Mouse (Mus musculus): ENCODE data around the gene Fam196b. TPM values are rescaled to one million over a fixed set of nuclear protein-coding genes. Genes with fewer than 3 reads are reported as not detected.

Fam196b gene
- polyA plus RNA-seq, 1 experiment from 2014 or later, result 1.1 TPM

- Histone ChIP-seq H3K27ac (replicated peaks) (no peak overlapping the region), H3K36me3 (replicated peaks) (no peaks in the 10 kb centered on the region), H3K4me3 (no peak overlapping the region), H3K27me3 (replicated peaks; ENCODE audit: low read depth, poor library complexity, severe bottlenecking) (no peaks in the 10 kb centered on the region), H3K9me3 (no peaks in the 10 kb centered on the region), H3K4me1 (no peaks in the 10 kb centered on the region)
- no peak for DNase-seq (ENCODE audit: low spot score)
- WGBS, result 83% methylated on average over 6 of the region's 6 CpGs
Observed at GRCm38 (mm10) chr11:34389261-34390116, 74.9 kb downstream of the Fam196b start.

- no peaks in the 10 kb centered on the region for H3K9me3 ChIP-seq
- H3K4me3 ChIP-seq, result no peak overlapping the region
- DNase-seq (ENCODE audit: low spot score), result no peak
- H3K27me3 ChIP-seq (replicated peaks; ENCODE audit: low read depth, poor library complexity, severe bottlenecking), result no peaks in the 10 kb centered on the region
- 67% methylated on average over 4 of the region's 4 CpGs for WGBS
- H3K4me1 ChIP-seq, result no peaks in the 10 kb centered on the region
- no peaks in the 10 kb centered on the region for H3K36me3 ChIP-seq (replicated peaks)
- H3K27ac ChIP-seq (replicated peaks), result no peak overlapping the region
Observed at GRCm38 (mm10) chr11:34392105-34392504, 77.5 kb downstream of the Fam196b start.

- no peak overlapping the region for H3K4me3 ChIP-seq
- H3K9me3 ChIP-seq, result no peaks in the 10 kb centered on the region
- no peak for DNase-seq (ENCODE audit: low spot score)
- H3K27ac ChIP-seq (replicated peaks), result no peak overlapping the region
- no peaks in the 10 kb centered on the region for H3K4me1 ChIP-seq
- no peaks in the 10 kb centered on the region for H3K27me3 ChIP-seq (replicated peaks; ENCODE audit: low read depth, poor library complexity, severe bottlenecking)
- no peaks in the 10 kb centered on the region for H3K36me3 ChIP-seq (replicated peaks)
- WGBS, result 87% methylated on average over 3 of the region's 3 CpGs
Observed at GRCm38 (mm10) chr11:34395802-34396201, 81.2 kb downstream of the Fam196b start.

GRCm38 (mm10) chr11:34397661-34398060 is 83.0 kb downstream of the Fam196b start:
- Histone ChIP-seq H3K27ac (replicated peaks) (no peak overlapping the region), H3K9me3 (no peaks in the 10 kb centered on the region), H3K4me1 (no peaks in the 10 kb centered on the region), H3K36me3 (replicated peaks) (no peaks in the 10 kb centered on the region), H3K4me3 (no peak overlapping the region), H3K27me3 (replicated peaks; ENCODE audit: low read depth, poor library complexity, severe bottlenecking) (no peaks in the 10 kb centered on the region)
- WGBS, result 87% methylated on average over 5 of the region's 5 CpGs
- DNase-seq (ENCODE audit: low spot score), result no peak

GRCm38 (mm10) chr11:34398555-34398954 is 83.9 kb downstream of the Fam196b start:
- H3K27ac ChIP-seq (replicated peaks), result no peak overlapping the region
- H3K9me3 ChIP-seq, result no peaks in the 10 kb centered on the region
- H3K4me1 ChIP-seq, result no peaks in the 10 kb centered on the region
- no peak overlapping the region for H3K4me3 ChIP-seq
- 88% methylated on average over 2 of the region's 2 CpGs for WGBS
- H3K27me3 ChIP-seq (replicated peaks; ENCODE audit: low read depth, poor library complexity, severe bottlenecking), result no peaks in the 10 kb centered on the region
- no peak for DNase-seq (ENCODE audit: low spot score)
- H3K36me3 ChIP-seq (replicated peaks), result no peaks in the 10 kb centered on the region

- DNase-seq (ENCODE audit: low spot score), result no peak
- 91% methylated on average over 8 of the region's 8 CpGs for WGBS
Observed at GRCm38 (mm10) chr11:34401343-34401742, 86.7 kb downstream of the Fam196b start.

GRCm38 (mm10) chr11:34405311-34405710 is 90.7 kb downstream of the Fam196b start:
- Histone ChIP-seq H3K27ac (replicated peaks) (no peak overlapping the region), H3K27me3 (replicated peaks; ENCODE audit: low read depth, poor library complexity, severe bottlenecking) (no peaks in the 10 kb centered on the region), H3K9me3 (no peaks in the 10 kb centered on the region), H3K4me3 (no peak overlapping the region), H3K4me1 (peaks cover 16% of the 10 kb centered on the region), H3K36me3 (replicated peaks) (no peaks in the 10 kb centered on the region)
- 90% methylated on average over 1 of the region's 1 CpGs for WGBS
- no peak for DNase-seq (ENCODE audit: low spot score)

More at GRCm38 (mm10) chr11:34401343-34401742, 86.7 kb downstream of the Fam196b start:
- Histone ChIP-seq H3K36me3 (replicated peaks) (no peaks in the 10 kb centered on the region), H3K27me3 (replicated peaks; ENCODE audit: low read depth, poor library complexity, severe bottlenecking) (no peaks in the 10 kb centered on the region), H3K4me3 (no peak overlapping the region), H3K9me3 (no peaks in the 10 kb centered on the region), H3K4me1 (peaks cover 5% of the 10 kb centered on the region; the same call in 1 of the 2 replicates), H3K27ac (replicated peaks) (no peak overlapping the region)

GRCm38 (mm10) chr11:34406309-34406708 is 91.7 kb downstream of the Fam196b start:
- H3K36me3 ChIP-seq (replicated peaks), result no peaks in the 10 kb centered on the region

GRCm38 (mm10) chr11:34406850-34407249 is 92.2 kb downstream of the Fam196b start:
- no peak overlapping the region for H3K4me3 ChIP-seq
- no peaks in the 10 kb centered on the region for H3K9me3 ChIP-seq
- H3K27ac ChIP-seq (replicated peaks), result no peak overlapping the region
- no peaks in the 10 kb centered on the region for H3K27me3 ChIP-seq (replicated peaks; ENCODE audit: low read depth, poor library complexity, severe bottlenecking)
- no peak for DNase-seq (ENCODE audit: low spot score)
- peaks cover 16% of the 10 kb centered on the region for H3K4me1 ChIP-seq
- H3K36me3 ChIP-seq (replicated peaks), result no peaks in the 10 kb centered on the region
- WGBS, result 48% methylated on average over 5 of the region's 5 CpGs

More at GRCm38 (mm10) chr11:34406309-34406708, 91.7 kb downstream of the Fam196b start:
- Histone ChIP-seq H3K4me1 (peaks cover 16% of the 10 kb centered on the region), H3K27ac (replicated peaks) (no peak overlapping the region), H3K27me3 (replicated peaks; ENCODE audit: low read depth, poor library complexity, severe bottlenecking) (no peaks in the 10 kb centered on the region), H3K9me3 (no peaks in the 10 kb centered on the region), H3K4me3 (no peak overlapping the region)
- 59% methylated on average over 8 of the region's 8 CpGs for WGBS
- peak; percentile 14 for DNase-seq (ENCODE audit: low spot score)

- no peaks in the 10 kb centered on the region for H3K36me3 ChIP-seq (replicated peaks)
- H3K9me3 ChIP-seq, result no peaks in the 10 kb centered on the region
- peaks cover 20% of the 10 kb centered on the region for H3K4me1 ChIP-seq
- 52% methylated on average over 9 of the region's 9 CpGs for WGBS
- DNase-seq (ENCODE audit: low spot score), result peak; percentile 35
- no peak overlapping the region for H3K4me3 ChIP-seq
- no peak overlapping the region for H3K27ac ChIP-seq (replicated peaks)
- H3K27me3 ChIP-seq (replicated peaks; ENCODE audit: low read depth, poor library complexity, severe bottlenecking), result no peaks in the 10 kb centered on the region
Observed at GRCm38 (mm10) chr11:34415884-34416618, 101.4 kb downstream of the Fam196b start.

GRCm38 (mm10) chr11:34416619-34416979 is 102.0 kb downstream of the Fam196b start:
- Histone ChIP-seq H3K9me3 (no peaks in the 10 kb centered on the region), H3K4me3 (no peak overlapping the region), H3K36me3 (replicated peaks) (no peaks in the 10 kb centered on the region), H3K4me1 (peaks cover 22% of the 10 kb centered on the region), H3K27me3 (replicated peaks; ENCODE audit: low read depth, poor library complexity, severe bottlenecking) (no peaks in the 10 kb centered on the region), H3K27ac (replicated peaks) (no peak overlapping the region)
- WGBS, result 76% methylated on average over 3 of the region's 3 CpGs
- no peak for DNase-seq (ENCODE audit: low spot score)

- Histone ChIP-seq H3K9me3 (no peaks in the 10 kb centered on the region), H3K4me1 (peaks cover 16% of the 10 kb centered on the region), H3K36me3 (replicated peaks) (no peaks in the 10 kb centered on the region), H3K4me3 (no peak overlapping the region), H3K27ac (replicated peaks) (no peak overlapping the region), H3K27me3 (replicated peaks; ENCODE audit: low read depth, poor library complexity, severe bottlenecking) (no peaks in the 10 kb centered on the region)
- WGBS, result 62% methylated on average over 6 of the region's 6 CpGs
- no peak for DNase-seq (ENCODE audit: low spot score)
Observed at GRCm38 (mm10) chr11:34421061-34421460, 106.4 kb downstream of the Fam196b start.

GRCm38 (mm10) chr11:34424546-34424945 is 109.9 kb downstream of the Fam196b start:
- Histone ChIP-seq H3K9me3 (no peaks in the 10 kb centered on the region), H3K27me3 (replicated peaks; ENCODE audit: low read depth, poor library complexity, severe bottlenecking) (no peaks in the 10 kb centered on the region), H3K27ac (replicated peaks) (no peak overlapping the region), H3K4me1 (peaks cover 10% of the 10 kb centered on the region; the same call in 1 of the 2 replicates), H3K36me3 (replicated peaks) (no peaks in the 10 kb centered on the region), H3K4me3 (no peak overlapping the region)
- 84% methylated on average over 1 of the region's 1 CpGs for WGBS
- DNase-seq (ENCODE audit: low spot score), result no peak
